Mouse (Mus musculus) kidney, postnatal 0 days (tissue): ENCODE measurements around the gene Aff3. TPM values are rescaled to one million over a fixed set of nuclear protein-coding genes. Genes with fewer than 3 reads are reported as not detected.

Experiments
- ATAC-seq: fragments of 200-750 bp; cut with Nextera tagmentation; replicated peaks from 2 replicates; pipeline ENCODE4 v1.8.0; 2017; ENCODE audit warnings: low read depth, moderate number of reproducible peaks, moderate TSS enrichment, moderate library complexity; ENCODE audit not compliant: low FRiP score
- DNase-seq: peaks from one replicate; pipeline ENCODE4 v3.0.0-alpha.2; 2016; ENCODE audit warnings: low spot score
- H3K27ac ChIP-seq: fragments of 300-500 bp; sonication (generic); 2 replicates; pipeline ENCODE4 v1.5.1; 2014; ENCODE audit warnings: mild to moderate bottlenecking
- H3K27me3 ChIP-seq: fragments of 300-500 bp; sonication (generic); 2 replicates; pipeline ENCODE4 v1.6.1; 2014; ENCODE audit warnings: low read length, mixed read lengths; ENCODE audit not compliant: insufficient read depth
- H3K36me3 ChIP-seq: fragments of 300-500 bp; sonication (generic); 2 replicates; pipeline ENCODE4 v1.6.1; 2014; ENCODE audit warnings: low read length, mixed read lengths; ENCODE audit not compliant: insufficient read depth
- H3K4me1 ChIP-seq: fragments of 300-500 bp; sonication (generic); replicated peaks from 2 replicates; pipeline ENCODE4 v1.6.1; 2014; ENCODE audit warnings: antibody characterized with exemption, low read length, mixed read lengths; ENCODE audit not compliant: insufficient read depth
- H3K4me2 ChIP-seq: fragments of 300-500 bp; sonication (generic); 2 replicates; pipeline ENCODE4 v1.6.1; 2014; ENCODE audit warnings: mild to moderate bottlenecking, low read length, moderate library complexity, mixed read lengths
- H3K4me3 ChIP-seq: fragments of 300-500 bp; sonication (generic); replicated peaks from 2 replicates; pipeline ENCODE4 v1.5.1; 2014; ENCODE audit warnings: low read depth, low read length
- H3K9ac ChIP-seq: fragments of 300-500 bp; sonication (generic); 2 replicates; pipeline ENCODE4 v1.6.1; 2014; ENCODE audit warnings: low read depth, low read length
- H3K9me3 ChIP-seq: fragments of 300-500 bp; sonication (generic); replicated peaks from 2 replicates; pipeline ENCODE4 v1.6.1; 2016; ENCODE audit warnings: low read length, inconsistent platforms, mixed read lengths
- CTCF ChIP-seq: IDR thresholded peaks from 2 replicates; pipeline ENCODE4 v1.5.1; 2016; ENCODE audit warnings: antibody characterized with exemption, low read depth, mild to moderate bottlenecking, moderate library complexity
- WGBS: fragments of 180-500 bp; shearing (Covaris S2); extraction: QIAGEN DNeasy Blood & Tissue Kit; methylation state at CpG from one replicate; pipeline ENCODE4 v1.1.7; 2014; 5-methylcytosine and 5-hydroxymethylcytosine counted together
- polyA plus RNA-seq: library from polyadenylated mRNA; unstranded; fragments of >200 nt; fragmentation: Nextera tagmentation; extraction: Ambion mirVana; gene quantifications from 2 replicates; pipeline ENCODE4 v1.2.1, GENCODE M21; 2015

Gene Aff3
- polyA plus RNA-seq, 1 experiment from 2014 or later: 7.9 TPM

DNA sequence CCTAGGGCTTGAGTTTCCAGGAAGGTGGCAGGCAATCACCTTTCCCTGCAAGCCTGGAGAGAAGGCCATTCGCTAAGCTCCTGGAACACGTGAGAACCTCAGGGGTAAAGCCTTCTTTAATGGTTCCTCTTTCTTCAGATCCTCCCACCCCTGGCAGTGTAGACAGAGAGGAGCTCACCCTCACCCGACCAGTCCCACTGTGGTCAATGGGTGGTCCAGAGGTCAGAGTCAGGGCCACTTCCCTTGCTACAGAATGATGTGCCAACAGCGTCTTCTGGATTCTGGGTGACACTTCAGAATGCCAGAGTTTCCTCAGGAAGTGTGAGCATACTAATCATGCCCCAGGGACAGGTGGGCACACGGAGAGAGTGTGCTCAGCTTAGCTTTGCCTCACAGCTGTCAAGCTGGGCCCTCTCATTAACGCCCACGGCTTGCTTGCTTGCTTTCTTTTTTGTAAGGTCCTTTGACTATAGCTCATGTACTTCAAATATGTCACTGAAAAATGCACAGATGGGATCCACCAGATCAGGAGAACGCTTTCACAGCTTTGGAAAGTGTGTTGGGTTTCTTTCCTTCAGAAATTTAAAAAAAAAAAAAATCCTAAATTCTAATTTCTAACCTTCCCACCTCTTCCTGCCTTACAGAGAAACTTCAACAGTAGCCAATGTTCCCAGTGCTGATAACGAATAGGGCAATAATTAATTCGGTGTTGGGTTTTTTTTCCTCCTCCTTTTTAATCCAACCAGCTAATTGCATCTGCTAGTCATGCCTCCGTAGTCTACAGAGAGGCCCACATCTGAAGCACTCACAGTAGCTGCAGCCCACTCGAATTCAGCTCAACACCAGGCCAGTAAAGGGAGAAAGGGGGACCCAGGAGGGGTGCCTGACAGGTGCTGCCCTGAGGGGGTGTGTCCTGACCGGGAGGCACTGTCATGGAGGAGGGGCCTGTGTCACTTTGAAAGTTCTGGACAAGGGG, 235.8 kb downstream of the Aff3 start:
- TF ChIP-seq CTCF: no peak
- Histone ChIP-seq H3K27me3 (no peaks in the 10 kb centered on the region), H3K4me1 (peaks cover 6% of the 10 kb centered on the region; the same call in 1 of the 2 replicates), H3K4me3 (no peak overlapping the region), H3K9me3 (no peaks in the 10 kb centered on the region), H3K4me2 (no peak overlapping the region), H3K36me3 (no peaks in the 10 kb centered on the region), H3K9ac (no peak overlapping the region), H3K27ac (no peak overlapping the region)
- WGBS: 37% methylated on average over 13 of the region's 13 CpGs
- DNase-seq: peak; percentile 66
- ATAC-seq: no peak

DNA sequence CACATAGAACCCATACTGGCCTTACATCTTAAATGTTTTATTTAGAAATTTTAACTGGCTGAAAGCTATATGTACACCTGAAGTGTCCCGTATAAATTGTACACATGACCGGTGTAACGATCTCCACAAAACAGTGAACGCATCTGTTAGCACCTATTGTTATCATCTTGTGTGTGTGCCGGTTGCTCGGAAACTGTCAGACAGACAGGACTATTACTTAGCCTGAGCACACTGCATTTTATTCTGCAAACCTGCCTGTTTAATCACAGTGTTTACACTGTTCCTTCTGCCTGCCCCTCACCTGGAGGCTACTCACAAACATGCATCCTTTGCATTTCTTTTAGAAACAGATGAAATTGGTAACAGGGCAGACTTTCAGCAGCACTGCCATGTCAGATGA, 241.8 kb downstream of the Aff3 start:
- no peak for ATAC-seq
- DNase-seq: no peak
- Histone ChIP-seq H3K27me3 (no peaks in the 10 kb centered on the region), H3K27ac (no peak overlapping the region), H3K9me3 (no peaks in the 10 kb centered on the region), H3K4me3 (no peak overlapping the region), H3K9ac (no peak overlapping the region), H3K36me3 (no peaks in the 10 kb centered on the region), H3K4me1 (no peaks in the 10 kb centered on the region), H3K4me2 (no peak overlapping the region)
- no peak for TF ChIP-seq CTCF
- WGBS: 94% methylated on average over 6 of the region's 6 CpGs

DNA sequence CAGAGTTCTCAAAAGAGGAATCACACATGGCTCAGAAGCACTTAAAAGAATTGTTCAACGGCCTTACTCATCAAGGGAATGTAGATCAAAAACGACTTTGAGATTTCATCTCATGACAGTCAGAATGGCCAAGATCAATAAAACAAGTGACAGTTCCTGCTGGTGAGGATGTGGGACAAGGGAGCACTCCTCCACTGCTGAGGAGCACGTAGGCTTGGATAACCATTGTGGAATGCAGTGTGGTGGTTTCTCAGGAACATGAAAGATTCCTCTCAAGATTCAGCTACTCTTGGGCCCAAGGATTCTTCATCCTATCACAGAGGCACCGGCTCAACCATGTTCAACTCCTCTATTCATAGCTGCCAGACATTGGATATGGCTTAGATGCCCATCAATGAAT, 245.4 kb downstream of the Aff3 start:
- Histone ChIP-seq H3K36me3 (no peaks in the 10 kb centered on the region), H3K27ac (no peak overlapping the region), H3K9me3 (no peaks in the 10 kb centered on the region), H3K4me3 (no peak overlapping the region), H3K4me2 (no peak overlapping the region), H3K4me1 (no peaks in the 10 kb centered on the region), H3K9ac (no peak overlapping the region), H3K27me3 (no peaks in the 10 kb centered on the region)
- no peak for ATAC-seq
- WGBS: 80% methylated on average over 4 of the region's 4 CpGs
- no peak for TF ChIP-seq CTCF
- DNase-seq: no peak

DNA sequence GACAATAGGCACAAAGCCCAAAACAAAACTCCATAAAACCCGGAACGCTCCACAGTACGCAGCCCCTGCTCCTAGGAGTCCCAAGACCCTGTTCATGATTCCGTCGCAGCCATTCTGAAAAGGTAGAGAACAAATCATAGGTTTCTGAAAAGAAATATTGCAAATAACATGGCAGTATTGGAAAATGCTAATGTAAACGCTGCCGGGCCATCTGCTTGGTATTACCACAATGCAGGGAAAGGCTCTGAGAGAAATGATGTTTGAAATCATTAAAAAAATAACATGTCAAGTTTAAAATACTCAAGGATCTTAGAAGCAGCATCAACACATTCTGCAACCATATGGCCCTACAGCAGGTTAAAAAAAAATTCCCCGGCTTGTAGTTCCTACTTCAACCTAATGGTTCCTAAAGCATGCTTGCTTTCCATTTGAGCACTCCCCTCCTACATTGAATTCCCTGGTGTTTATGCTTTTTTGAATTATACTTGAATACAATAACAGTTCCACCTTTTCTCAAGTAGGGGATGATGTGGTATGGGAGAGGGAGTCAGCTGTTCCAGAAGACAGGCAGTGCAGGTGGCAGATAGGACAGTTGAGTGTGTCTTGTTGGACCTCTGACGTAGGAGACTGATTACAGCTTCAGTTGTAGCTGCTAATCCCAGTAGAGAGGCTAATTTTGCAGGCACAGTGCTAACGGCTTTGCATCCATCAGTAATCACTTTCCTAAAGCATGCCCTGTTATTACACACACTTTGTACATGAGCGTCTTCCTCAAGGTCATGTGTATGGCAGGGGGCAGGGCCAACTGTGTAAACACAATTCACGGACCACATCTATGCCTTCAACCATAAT, 246.3 kb downstream of the Aff3 start:
- no peak overlapping the region for H3K4me2 ChIP-seq
- WGBS: 81% methylated on average over 12 of the region's 12 CpGs

DNA sequence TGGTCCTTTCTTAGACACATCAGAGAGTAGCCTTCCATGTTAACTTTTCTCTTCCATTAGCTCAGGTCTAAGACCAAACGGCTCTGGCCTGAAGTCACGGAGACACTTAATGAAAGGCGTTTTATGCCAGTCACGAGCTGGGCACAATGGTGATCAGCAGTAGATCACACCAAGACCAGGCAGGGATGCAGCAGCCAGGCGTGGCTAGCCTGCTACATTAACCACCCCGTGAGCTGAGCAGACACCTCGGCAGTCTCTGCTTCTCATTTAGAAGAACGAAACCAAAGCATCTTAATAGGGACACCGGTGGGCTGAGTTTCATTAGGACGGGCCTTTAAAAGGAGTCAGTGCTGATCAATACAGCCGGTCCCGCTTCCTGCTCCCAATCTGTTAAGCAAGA, 247.6 kb downstream of the Aff3 start:
- Histone ChIP-seq H3K27me3 (no peaks in the 10 kb centered on the region), H3K9me3 (no peaks in the 10 kb centered on the region), H3K4me1 (no peaks in the 10 kb centered on the region), H3K9ac (no peak overlapping the region), H3K4me2 (no peak overlapping the region), H3K27ac (no peak overlapping the region), H3K4me3 (no peak overlapping the region), H3K36me3 (no peaks in the 10 kb centered on the region)
- WGBS: 70% methylated on average over 12 of the region's 12 CpGs
- ATAC-seq (no peak), DNase-seq (no peak)
- no peak for TF ChIP-seq CTCF

More for the DNA sequence above, 246.3 kb downstream of the Aff3 start:
- H3K4me3 ChIP-seq: no peak overlapping the region
- DNase-seq (no peak), ATAC-seq (no peak)
- H3K27ac ChIP-seq: no peak overlapping the region
- H3K9me3 ChIP-seq: no peaks in the 10 kb centered on the region
- H3K36me3 ChIP-seq: no peaks in the 10 kb centered on the region
- H3K9ac ChIP-seq: no peak overlapping the region
- H3K4me1 ChIP-seq: no peaks in the 10 kb centered on the region
- H3K27me3 ChIP-seq: no peaks in the 10 kb centered on the region
- no peak for TF ChIP-seq CTCF

DNA sequence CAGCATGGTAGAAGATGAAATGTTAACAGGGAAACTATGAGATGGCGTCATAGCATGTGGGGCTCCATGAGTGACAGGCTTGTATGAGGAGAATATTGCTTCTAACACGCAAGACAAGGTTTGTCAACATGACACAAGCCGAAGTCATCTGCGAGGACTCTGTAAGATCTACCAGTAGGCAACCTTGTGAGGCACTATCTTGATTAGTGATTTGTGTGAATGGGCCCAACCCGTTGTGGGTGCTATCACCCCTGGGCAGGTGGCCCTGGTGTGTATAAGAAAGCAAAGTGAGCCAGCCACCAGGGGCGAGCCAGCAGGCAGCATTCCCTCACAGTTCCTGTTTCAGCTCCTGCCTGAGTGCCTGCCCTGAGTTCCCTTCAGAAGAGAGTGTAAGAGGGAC, 249.2 kb downstream of the Aff3 start:
- DNase-seq (no peak), ATAC-seq (no peak)
- Histone ChIP-seq H3K9me3 (no peaks in the 10 kb centered on the region), H3K27ac (no peak overlapping the region), H3K36me3 (no peaks in the 10 kb centered on the region), H3K4me1 (no peaks in the 10 kb centered on the region), H3K9ac (no peak overlapping the region), H3K4me3 (no peak overlapping the region), H3K27me3 (no peaks in the 10 kb centered on the region), H3K4me2 (no peak overlapping the region)
- TF ChIP-seq CTCF: no peak
- WGBS: 90% methylated on average over 6 of the region's 6 CpGs
